Mouse (Mus musculus): ENCODE measurements around the gene Gng3.
"Not testable (repeated sequence)": the region's sequence is repeated elsewhere in the genome, so short reads cannot be mapped to it uniquely, and the experiment has no call there.

Gene Gng3

DNA sequence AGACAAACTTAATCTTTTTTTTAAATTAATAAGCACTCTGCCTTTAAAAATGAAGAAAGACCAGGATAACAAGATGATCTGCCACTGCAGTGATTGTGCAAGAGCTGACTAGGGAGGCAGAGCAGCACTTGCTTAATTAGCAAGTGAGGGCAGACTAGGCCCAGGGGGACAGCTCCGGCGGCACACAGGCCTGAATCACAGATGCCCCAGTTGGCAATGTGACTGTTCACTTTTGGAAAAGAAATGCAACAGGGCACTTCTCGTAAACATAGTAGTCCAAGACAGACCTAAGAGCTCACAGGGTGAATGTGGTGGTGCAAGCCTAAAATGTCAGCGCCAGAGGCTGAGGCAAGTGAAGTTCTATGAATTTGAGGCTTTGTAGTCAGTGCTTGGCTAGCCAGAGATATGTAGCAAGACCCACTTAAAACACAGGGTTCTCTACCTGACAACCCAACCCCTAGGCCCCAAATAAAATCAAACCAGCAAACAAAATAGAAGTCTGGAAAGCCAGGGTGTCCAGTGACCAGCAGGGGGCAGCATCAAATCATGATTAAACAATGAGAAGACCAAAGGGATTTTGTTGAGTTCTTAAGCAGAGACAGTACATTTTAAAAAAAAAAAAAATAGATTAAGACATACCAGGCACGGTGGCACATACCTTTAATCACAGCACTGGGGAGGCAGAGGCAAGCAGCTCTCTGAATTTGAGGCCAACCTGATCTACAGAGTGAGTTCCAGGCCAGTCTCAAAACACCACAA, 5.6 kb upstream of the Gng3 start:
- DNase-seq: peak; percentile 67

GRCm38 (mm10) chr19:8842961-8843360, 4.0 kb upstream of the Gng3 start:
- DNase-seq: no peak

- DNase-seq: peak; percentile 69
These were observed 2.0 kb upstream of the Gng3 start for GRCm38 (mm10) chr19:8841012-8841411.

DNA sequence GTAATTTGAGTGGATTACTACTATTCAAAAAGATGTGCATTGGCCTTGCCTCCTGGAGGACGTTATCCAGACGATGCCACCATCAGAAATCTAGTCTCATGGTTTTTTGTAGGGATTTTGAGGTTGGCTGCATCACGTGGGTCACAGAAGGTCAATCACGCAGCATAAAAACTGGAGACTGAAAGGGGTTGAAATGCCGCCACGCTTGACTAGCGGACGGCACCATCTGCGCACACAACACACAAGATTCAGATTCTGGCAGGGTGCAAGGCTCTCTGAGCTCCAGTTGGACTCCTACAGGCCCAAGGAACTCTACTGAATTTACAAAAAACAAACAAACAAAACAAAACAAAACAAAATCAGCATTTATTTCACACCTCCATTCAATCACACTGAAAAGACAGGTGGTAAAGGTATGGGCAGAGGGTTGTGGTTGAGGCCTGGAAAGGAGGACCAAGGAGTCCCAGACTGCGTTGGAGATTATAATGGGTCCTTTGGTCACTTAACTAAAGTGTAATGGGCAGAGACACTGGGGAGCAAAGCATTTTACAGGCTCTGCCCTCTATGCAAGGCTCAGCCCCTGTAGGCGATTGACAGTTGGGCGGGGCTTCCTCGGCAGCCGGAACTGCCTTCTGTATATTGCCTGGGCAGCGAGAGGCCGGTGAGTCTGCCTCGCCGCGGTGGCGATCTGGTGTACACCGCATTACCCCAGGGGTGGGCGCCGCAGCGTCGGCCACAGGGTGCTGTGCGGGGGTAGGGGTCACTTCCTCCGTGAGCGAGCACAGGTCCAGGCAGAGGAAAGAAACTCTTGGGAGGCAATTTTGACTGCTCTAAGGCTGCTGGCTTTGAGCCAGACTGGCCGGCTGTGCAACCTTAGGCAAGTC, 1.2 kb upstream of the Gng3 start:
- DNase-seq: peak; percentile 90

- DNase-seq: peak; percentile 80
These were observed 808 bp downstream of the Gng3 start for GRCm38 (mm10) chr19:8838041-8838730.

GRCm38 (mm10) chr19:8837251-8837791, 1.7 kb downstream of the Gng3 start, which contains the start of gene Bscl2:
TSS of gene Bscl2 (plus strand) at chr19:8837467.
- DNase-seq: peak; percentile 90

DNA sequence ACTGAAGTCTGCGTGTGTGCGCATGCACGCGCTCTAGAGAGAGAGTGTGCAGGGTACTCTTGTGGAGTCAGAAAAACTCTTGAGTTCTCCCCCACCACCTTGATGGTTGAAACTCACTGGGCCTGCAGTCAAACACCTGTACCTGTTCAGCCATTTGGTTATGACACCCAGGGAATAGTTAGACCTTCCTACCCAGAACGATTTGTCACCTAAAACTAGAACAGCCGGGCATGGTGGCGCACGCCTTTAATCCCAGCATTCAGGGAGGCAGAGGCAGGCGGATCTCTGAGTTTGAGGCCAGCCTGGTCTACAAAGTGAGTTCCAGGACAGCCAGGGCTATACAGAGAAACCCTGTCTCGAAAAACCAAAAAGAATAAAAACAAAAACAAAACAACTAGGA, 2.7 kb downstream of the Gng3 start:
- DNase-seq: not testable (repeated sequence)

- no peak for DNase-seq
These were observed 6.0 kb downstream of the Gng3 start for GRCm38 (mm10) chr19:8832971-8833370.

DNA sequence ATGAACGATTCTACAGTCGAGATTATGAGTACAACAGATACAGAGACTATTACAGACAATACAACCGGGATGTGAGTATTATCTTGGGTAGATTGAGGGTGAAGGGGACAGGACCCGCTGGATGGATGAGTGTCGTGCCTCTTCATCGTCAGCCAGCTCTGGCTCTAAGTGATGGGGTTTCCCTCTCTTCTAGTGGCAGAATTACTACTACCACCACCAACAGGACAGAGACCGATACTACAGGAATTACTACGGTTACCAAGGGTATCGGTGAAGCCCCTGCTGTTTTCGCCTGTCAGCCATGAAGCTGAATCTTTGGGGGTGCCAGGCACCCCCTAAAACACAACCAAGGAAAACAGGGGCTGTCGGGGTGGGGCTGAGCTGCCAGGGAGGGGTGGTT, 7.7 kb downstream of the Gng3 start:
- no peak for DNase-seq

DNA sequence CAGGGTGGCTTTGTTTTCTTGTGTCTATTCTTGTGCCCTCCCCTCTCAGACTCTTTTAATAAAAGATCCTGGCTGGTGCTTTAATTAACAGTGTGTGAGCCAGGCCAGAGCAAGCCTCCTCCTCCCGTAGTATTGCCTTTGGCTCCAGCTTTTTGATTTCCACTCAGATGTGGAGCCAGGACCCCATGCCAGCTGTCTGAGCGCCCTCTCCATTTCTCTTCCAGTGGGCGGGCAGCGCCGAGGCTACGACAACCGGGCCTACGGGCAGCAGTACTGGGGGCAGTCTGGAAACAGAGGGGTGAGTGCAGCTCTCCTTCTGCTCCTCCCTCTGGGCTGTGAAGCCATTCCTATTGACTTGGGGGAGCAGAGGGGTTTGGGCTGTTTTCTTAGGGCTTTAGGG, 8.3 kb downstream of the Gng3 start:
- no peak for DNase-seq

- no peak for DNase-seq
These were observed 9.3 kb downstream of the Gng3 start, which contains the start of gene AC129217.1 for GRCm38 (mm10) chr19:8829660-8830059. TSS of gene AC129217.1 (plus strand) at chr19:8829773.

DNA sequence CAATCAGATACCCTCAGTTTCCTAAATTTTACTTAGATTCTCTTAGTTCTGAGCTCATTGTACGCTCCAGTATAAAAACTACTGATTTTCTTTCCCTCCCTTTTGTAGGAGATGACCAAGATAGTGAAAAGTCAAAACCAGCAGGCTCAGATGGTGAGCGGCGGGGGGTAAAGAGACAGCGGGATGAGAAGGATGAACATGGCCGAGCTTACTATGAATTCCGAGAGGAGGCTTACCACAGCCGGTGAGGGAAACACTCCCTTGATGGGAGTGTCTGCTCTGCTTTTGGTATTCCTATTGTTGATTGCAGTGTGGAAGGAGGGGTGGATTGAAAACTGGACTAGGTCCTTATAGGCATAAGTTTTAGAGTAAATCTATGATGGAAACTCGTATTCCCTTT, 16.3 kb downstream of the Gng3 start:
- DNase-seq: peak; percentile 71

GRCm38 (mm10) chr19:8821146-8821545, 17.8 kb downstream of the Gng3 start:
- DNase-seq: no peak

- no peak for DNase-seq
These were observed 18.5 kb downstream of the Gng3 start for GRCm38 (mm10) chr19:8820424-8820956.

DNA sequence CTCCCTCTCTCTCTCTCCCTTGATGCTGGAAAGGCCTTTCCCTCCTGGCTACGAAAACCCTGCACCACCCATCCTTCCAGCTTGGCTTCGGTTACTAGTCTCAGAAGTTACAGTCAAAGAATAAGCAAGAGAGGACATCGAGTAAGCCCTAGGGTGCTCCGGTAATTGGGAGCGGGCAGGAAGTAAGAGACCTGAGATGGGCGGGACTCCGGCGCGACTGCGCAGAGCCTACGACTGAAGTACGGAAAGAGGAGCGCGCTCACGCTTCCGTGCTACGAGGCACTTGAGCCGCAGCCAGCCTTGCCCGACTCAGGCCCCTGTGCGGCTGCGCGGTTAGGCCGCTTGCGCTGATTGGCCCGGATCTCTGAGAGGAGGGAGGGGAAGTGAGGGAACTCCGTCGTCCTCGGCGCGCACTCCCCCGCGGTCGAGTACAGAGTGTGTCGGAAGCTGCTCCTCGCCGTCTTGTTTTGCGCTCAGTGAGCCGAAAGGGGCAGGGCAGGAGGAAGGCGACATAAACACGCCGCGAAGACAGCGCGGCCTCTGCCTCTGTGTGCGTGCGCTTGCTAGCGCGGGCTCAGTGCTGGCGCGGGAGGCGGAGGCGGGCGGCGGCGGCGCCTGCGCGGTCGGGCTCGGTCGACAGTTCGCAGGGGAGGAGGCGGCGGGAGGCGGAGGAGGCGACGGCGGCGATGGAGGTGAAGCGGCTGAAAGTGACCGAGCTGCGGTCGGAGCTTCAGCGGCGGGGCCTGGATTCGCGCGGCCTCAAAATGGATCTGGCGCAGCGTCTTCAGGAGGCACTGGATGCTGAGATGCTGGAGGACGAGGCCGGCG, 19.2 kb downstream of the Gng3 start, which contains the start of gene Hnrnpul2:
Hnrnpul2 (plus strand) TSS at position 415 of the 828 bp plus-strand sequence.
- peak; percentile 99 for DNase-seq

DNA sequence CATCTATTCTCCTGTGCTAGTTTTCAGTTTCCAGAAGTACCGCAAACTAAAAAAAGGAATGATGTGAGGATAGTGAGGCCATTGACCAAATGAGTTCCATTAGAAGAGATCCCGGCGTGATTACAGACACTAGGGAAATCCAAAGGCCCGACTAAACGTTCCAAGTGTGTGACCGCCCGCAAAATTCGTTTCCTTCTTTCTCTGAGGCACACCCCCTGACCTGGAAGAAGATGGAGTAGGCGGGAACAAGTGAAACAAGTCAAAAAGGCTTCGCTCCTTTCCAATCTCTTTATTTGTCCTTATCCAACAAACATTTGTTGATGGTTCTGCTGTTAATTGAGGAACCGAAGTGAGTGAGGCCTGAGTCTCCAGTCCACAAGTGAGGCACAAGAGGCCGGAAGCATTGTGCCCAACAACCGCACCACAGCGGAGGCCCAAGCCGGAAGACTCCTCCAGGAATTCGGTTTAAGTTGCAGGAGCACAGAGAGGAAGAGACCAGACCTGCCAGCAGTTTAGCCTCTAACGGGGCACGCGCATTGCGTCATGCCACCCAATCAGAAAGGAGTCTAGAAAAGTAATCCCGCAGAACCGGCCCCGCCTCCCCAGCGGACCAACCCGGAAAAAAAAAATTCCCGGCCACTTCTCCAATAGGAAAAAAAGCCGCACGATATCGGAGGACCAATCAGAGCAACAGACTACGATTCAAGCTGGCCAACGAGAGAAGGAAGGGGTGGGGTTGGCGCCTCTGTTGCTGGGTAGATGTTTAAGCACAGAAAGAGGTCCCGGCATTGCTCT, 20.0 kb downstream of the Gng3 start, which contains the start of gene Ttc9c:
Ttc9c (minus strand) TSS at position 533 of the 795 bp plus-strand sequence.
- DNase-seq: peak; percentile 99

DNA sequence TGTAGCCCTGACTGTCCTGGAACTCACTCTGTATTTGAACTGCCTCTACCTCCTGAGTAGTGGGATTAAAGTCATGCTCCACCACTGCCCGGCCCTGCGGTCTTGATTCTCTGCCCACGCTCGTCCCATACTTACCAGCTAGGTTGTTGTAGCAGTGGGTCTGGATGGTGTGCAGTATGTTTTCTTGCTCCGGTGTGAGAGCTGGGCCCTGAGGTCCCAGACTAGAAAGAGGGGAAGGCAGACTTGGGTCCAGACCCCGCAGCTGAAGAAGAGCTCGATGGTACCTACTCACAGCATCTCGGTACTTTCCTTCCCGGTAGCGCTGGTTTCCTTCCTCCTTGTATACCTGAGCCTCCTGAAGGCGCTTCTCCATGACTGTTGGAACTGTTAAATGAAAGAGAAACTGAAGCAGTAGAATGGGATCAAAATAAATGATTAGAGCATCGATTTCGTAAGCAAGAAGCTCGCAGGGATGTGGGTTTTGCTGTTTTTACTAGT, 20.6 kb downstream of the Gng3 start:
- DNase-seq: peak; percentile 49

GRCm38 (mm10) chr19:8817001-8817400, 22.0 kb downstream of the Gng3 start:
- DNase-seq: no peak

- no peak for DNase-seq
These were observed 23.2 kb downstream of the Gng3 start for GRCm38 (mm10) chr19:8815812-8816211.

DNA sequence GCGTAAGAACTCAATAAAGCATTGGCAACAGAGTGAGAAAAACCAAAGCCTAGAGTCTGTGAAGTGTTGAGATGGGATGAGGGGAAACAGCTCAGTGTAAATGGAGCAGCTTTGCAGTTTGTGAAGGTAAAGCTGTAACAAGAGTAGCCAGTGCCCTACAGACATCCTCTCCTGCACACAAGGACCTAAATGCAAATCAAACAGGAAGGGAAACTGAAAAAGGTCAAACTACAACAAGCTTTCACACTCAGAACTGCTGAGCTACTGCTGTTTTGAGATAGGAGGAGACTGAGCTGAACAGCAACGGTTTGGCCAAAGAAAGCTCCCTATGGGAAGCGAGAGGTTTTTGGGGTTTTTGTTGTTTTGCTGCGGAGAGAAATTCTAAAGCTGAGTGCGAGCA, 32.2 kb downstream of the Gng3 start:
- no peak for DNase-seq

All from cerebellum, adult 9-11 months (tissue).